Comparison of ENCODE assay signal across 15 mouse cellular contexts in the genomic region with DNA sequence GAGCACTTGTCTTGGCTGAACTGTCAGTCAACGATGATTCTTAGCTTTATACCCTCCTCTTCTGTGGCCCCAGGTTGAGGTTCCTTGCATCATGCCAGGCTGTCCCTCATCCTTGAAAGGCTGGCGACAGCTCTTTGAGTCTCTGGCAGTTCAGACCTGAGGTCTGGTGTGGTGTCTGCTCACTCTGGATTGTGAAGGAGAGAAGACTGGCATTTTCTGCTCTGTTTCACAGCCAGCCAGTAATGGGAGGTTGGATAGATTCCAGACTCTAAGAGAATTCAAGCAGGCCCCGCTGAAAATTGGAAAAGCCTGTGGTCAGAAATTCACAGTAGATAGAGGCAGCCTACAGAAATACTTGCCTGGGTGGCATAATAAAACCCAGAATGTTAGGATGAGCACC.
DNase-seq lines count a peak whose midpoint lies in the region; ATAC-seq and TF ChIP-seq lines count a peak whose summit lies in the region.
"Had no signal": no experiment of that assay in that cellular context is flagged by ENCODE, and none has a peak within 500 bp of the region (broad histone marks: within the 10 kb centered on the region; RNA-seq: fewer than 3 reads in every experiment).

No protein-coding gene starts in this region.

- H3K4me3 ChIP-seq in limb, embryonic 13.5 days = no peak overlapping the region
- no peak overlapping the region for H3K4me3 ChIP-seq in limb, embryonic 10.5 days
- H3K4me3 ChIP-seq in forebrain, postnatal 0 days (ENCODE audit: low read depth, low read length) = no peak overlapping the region

- H3K9me3 ChIP-seq in limb, embryonic 13.5 days = no peaks in the 10 kb centered on the region
- H3K9me3 ChIP-seq in limb, embryonic 10.5 days (replicated peaks) = no peaks in the 10 kb centered on the region
- no peaks in the 10 kb centered on the region for H3K9me3 ChIP-seq in forebrain, postnatal 0 days (ENCODE audit: low read length)

- no peak for DNase-seq in frontal cortex, postnatal 10 days (ENCODE audit: low spot score in 2 of 2)
- no peak for DNase-seq in limb, embryonic 10.5 days (ENCODE audit: low spot score)
- peak; percentile 67 for DNase-seq in brain, adult 2 months (ENCODE audit: low read depth, low spot score)
- DNase-seq in forebrain, postnatal 0 days = peak; percentile 76
- DNase-seq in heart, adult 8-10 months (ENCODE audit: low spot score) = no peak
- DNase-seq in spleen, postnatal 36 days (ENCODE audit: low spot score in 2 of 2) = no peak
- DNase-seq: cerebellum, adult 18-20 months; kidney, postnatal 25 days; liver; lung, adult 2 months; thymus, postnatal 25 days had no signal

- ATAC-seq in frontal cortex, adult (ENCODE audit: low TSS enrichment) = peak; percentile 47; the same call in 1 of the 2 replicates
- peak; percentile 28; the same call in 1 of the 2 replicates for ATAC-seq in limb, embryonic 13.5 days (ENCODE audit: low FRiP score, low read depth)
- ATAC-seq in forebrain, postnatal 0 days = peak; percentile 83
- ATAC-seq: CD4-positive, CD25-positive, alpha-beta regulatory T cell, adult 4 months; inflammation-experienced regulatory T-cells, adult 6 months had no signal

- no peak for TF ChIP-seq CTCF in forebrain, postnatal 0 days (IDR thresholded peaks at IDR 0.05; ENCODE audit: low read depth)

- H3K4me2 ChIP-seq in limb, embryonic 13.5 days (replicated peaks) = no peak overlapping the region
- H3K4me2 ChIP-seq in forebrain, postnatal 0 days (ENCODE audit: low read depth) = no peak overlapping the region

- 53% methylated on average over 3 of the region's 3 CpGs for WGBS in limb, embryonic 13.5 days
- 91% methylated on average over 3 of the region's 3 CpGs for WGBS in limb, embryonic 10.5 days
- 32% methylated on average over 3 of the region's 3 CpGs for WGBS in forebrain, postnatal 0 days

- no peak overlapping the region for H3K9ac ChIP-seq in limb, embryonic 13.5 days
- no peak overlapping the region for H3K9ac ChIP-seq in forebrain, postnatal 0 days

- H3K27ac ChIP-seq in limb, embryonic 13.5 days = no peak overlapping the region; the same call in 1 of the 2 replicates
- H3K27ac ChIP-seq in limb, embryonic 10.5 days = no peak overlapping the region
- H3K27ac ChIP-seq in forebrain, postnatal 0 days (ENCODE audit: low read depth, low read length) = 0 out of 2 replicates have a peak overlapping the region, but pooled peaks have one; percentile 37

- no peaks in the 10 kb centered on the region for H3K27me3 ChIP-seq in limb, embryonic 13.5 days
- H3K27me3 ChIP-seq in limb, embryonic 10.5 days (ENCODE audit: low read depth, poor library complexity, severe bottlenecking) = no peaks in the 10 kb centered on the region
- no peaks in the 10 kb centered on the region for H3K27me3 ChIP-seq in forebrain, postnatal 0 days (ENCODE audit: insufficient read depth, low read length)

- H3K4me1 ChIP-seq in limb, embryonic 13.5 days = peaks cover 20% of the 10 kb centered on the region
- peaks cover 3% of the 10 kb centered on the region; the same call in 1 of the 2 replicates for H3K4me1 ChIP-seq in limb, embryonic 10.5 days
- H3K4me1 ChIP-seq in forebrain, postnatal 0 days (ENCODE audit: insufficient read depth) = peaks cover 10% of the 10 kb centered on the region; the same call in 1 of the 2 replicates

- H3K36me3 ChIP-seq in limb, embryonic 13.5 days = no peaks in the 10 kb centered on the region
- H3K36me3 ChIP-seq in limb, embryonic 10.5 days = no peaks in the 10 kb centered on the region
- H3K36me3 ChIP-seq in forebrain, postnatal 0 days (ENCODE audit: insufficient read depth) = no peaks in the 10 kb centered on the region

Comparison
In these comparisons a context has a peak if more than half of its experiments do, and no peak if none do; other contexts are left out.
1. ATAC-seq: peak in every context shown above with its lines; median percentile 83 in forebrain, postnatal 0 days; 47 in frontal cortex, adult; 28 in limb, embryonic 13.5 days.
2. DNase-seq: peak in brain, adult 2 months (single experiment) and forebrain, postnatal 0 days (single experiment); none in frontal cortex, postnatal 10 days (0 of 2), limb, embryonic 10.5 days (single experiment), heart, adult 8-10 months (single experiment) and spleen, postnatal 36 days (0 of 2).